Mouse (Mus musculus): ENCODE results near the gene Rragd. TPM values are rescaled to one million over a fixed set of nuclear protein-coding genes. Genes with fewer than 3 reads are reported as not detected.
A peak's percentile ranks its signal among the peaks of the same experiment; 100 is the strongest.
"Not testable (repeated sequence)": the region's sequence is repeated elsewhere in the genome, so short reads cannot be mapped to it uniquely, and the experiment has no call there.

Gene Rragd
- polyA plus RNA-seq, 1 experiment = 45.4 TPM

DNA sequence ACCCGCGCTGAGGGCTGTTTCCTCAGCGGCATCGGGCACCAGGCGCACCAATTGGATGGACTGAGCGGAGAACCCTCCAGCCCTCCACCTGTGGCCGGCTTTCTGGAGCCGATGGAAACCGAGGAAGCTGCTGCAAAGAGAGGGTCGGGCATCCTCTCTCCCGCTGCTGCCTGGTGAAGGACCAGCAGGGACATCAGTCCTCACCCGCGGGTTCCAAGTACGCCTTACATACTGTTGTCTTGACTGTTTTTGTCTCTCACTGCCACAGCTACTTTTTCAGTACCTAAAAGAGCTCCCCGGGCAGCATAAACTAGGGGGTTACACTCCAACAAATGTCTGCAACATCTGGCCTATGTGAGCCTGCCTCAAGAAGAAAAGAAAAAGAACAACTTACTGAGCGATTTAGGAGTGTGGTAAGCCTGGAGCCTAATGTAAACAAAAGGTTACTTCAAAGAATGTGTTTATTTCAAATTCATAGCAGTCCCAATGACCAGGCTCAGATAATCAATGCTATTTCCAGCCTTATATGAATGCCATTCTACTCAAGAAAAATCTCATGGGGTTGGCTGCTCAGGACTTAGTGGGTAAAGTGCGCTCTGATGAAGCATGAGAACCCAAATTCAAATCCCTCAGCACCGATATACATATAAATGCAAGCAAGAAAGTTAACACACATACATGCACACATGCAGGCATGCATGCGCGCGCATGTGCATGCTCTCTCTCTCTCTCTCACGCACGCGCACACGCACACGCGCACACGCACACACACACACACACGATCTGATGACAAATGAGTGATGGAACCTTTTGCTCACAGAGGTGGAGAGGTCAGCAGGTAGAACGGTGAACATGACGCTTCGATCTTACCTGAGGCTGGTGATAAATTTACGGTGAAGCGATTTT, 31.5 kb upstream of the Rragd start:
- WGBS = 5% methylated on average over 34 of the region's 34 CpGs
- H3K4me3 ChIP-seq (replicated peaks; ENCODE audit: insufficient read depth, low read depth, low read length) = peak overlapping the region; percentile 66
- TF ChIP-seq POLR2A (IDR thresholded peaks at IDR 0.05; ENCODE audit: borderline replicate concordance, insufficient read depth, low read length) (no peak), CTCF (IDR thresholded peaks at IDR 0.05; ENCODE audit: borderline replicate concordance, insufficient read depth, low read depth, low read length) (no peak)

DNA sequence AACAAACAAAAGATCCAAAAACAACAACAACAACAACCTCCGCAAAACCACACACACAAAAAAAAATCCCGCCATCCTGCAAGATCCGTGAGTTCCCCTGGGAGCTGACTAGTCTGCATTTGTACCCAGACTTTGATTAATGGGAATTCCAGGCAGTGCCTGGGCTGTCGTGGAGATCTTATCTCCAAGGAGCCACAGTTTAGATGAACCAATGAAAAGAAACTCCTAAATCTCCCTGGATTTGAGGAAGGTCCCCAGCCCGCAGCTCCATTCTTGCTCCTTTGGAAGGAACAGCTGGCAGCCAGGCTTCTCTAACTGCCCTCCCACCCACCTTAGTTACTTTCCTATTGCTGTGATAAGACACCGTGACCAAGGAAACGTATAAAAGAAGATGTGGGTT, 30.2 kb upstream of the Rragd start:
- Histone ChIP-seq H3K4me3 (replicated peaks; ENCODE audit: insufficient read depth, low read depth, low read length) (no peak overlapping the region), H3K27ac (ENCODE audit: insufficient read depth, low read length) (no peak overlapping the region), H3K4me1 (ENCODE audit: control insufficient read depth, insufficient read depth, low read length) (no peaks in the 10 kb centered on the region), H3K27me3 (ENCODE audit: control insufficient read depth, insufficient read depth, low read length) (no peaks in the 10 kb centered on the region)
- TF ChIP-seq POLR2A (IDR thresholded peaks at IDR 0.05; ENCODE audit: borderline replicate concordance, insufficient read depth, low read length) = no peak
- no peak for TF ChIP-seq CTCF (IDR thresholded peaks at IDR 0.05; ENCODE audit: borderline replicate concordance, insufficient read depth, low read depth, low read length)
- WGBS = 41% methylated on average over 7 of the region's 7 CpGs
- DNase-seq = no peak

More for the DNA sequence above, 31.5 kb upstream of the Rragd start:
- no peaks in the 10 kb centered on the region for H3K27me3 ChIP-seq (ENCODE audit: control insufficient read depth, insufficient read depth, low read length)
- H3K4me1 ChIP-seq (ENCODE audit: control insufficient read depth, insufficient read depth, low read length) = no peaks in the 10 kb centered on the region
- DNase-seq = peak; percentile 18 to 21
- H3K27ac ChIP-seq (ENCODE audit: insufficient read depth, low read length) = no peak overlapping the region

DNA sequence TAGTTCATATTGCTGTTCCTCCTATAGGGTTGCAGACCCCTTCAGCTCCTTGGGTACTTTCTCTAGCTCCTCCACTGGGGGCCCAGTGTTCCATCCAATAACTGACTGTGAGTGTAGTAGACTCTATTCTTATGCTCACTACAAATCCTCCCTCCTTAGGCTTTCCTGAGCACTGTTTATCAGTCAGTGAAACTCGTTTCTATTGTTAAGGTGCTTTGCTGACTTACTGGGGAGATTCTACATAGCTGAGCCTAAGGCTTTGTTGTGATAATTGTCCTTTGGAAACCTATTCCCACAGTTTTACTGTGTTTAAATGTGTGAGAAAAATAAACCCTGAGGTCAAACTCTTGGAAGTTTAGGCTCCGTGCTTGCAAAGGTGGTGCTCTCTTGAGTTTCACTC, 26.4 kb upstream of the Rragd start:
- H3K4me1 ChIP-seq (ENCODE audit: control insufficient read depth, insufficient read depth, low read length) = no peaks in the 10 kb centered on the region
- TF ChIP-seq CTCF (IDR thresholded peaks at IDR 0.05; ENCODE audit: borderline replicate concordance, insufficient read depth, low read depth, low read length) (no peak), POLR2A (IDR thresholded peaks at IDR 0.05; ENCODE audit: borderline replicate concordance, insufficient read depth, low read length) (no peak)
- H3K4me3 ChIP-seq (replicated peaks; ENCODE audit: insufficient read depth, low read depth, low read length) = no peak overlapping the region
- DNase-seq = no peak
- 56% methylated on average over 2 of the region's 2 CpGs for WGBS
- H3K27ac ChIP-seq (ENCODE audit: insufficient read depth, low read length) = no peak overlapping the region
- H3K27me3 ChIP-seq (ENCODE audit: control insufficient read depth, insufficient read depth, low read length) = no peaks in the 10 kb centered on the region

DNA sequence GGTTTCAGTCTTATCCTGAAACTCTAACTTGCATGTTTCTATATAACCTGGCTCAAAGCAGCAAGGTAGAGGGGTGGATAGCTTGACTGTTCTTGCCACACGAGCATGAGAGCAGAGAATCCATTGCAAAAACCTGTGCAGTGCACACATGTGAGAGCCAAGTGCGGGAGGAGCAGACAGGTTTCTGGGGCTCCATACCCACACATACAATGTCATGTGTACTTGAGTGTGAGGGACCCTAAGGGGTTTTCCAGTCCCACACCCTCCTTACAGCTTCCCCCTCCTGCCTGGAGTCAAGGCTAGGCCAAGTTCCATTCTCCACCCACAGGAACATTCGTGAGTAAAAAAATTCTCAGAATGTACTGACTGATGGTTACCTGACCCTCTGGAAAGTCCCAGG, 21.4 kb upstream of the Rragd start:
- no peaks in the 10 kb centered on the region; the same call in 1 of the 2 replicates for H3K4me1 ChIP-seq (ENCODE audit: control insufficient read depth, insufficient read depth, low read length)
- H3K27me3 ChIP-seq (ENCODE audit: control insufficient read depth, insufficient read depth, low read length) = no peaks in the 10 kb centered on the region
- no peak overlapping the region for H3K4me3 ChIP-seq (replicated peaks; ENCODE audit: insufficient read depth, low read depth, low read length)
- 81% methylated on average over 3 of the region's 3 CpGs for WGBS
- no peak overlapping the region for H3K27ac ChIP-seq (ENCODE audit: insufficient read depth, low read length)
- DNase-seq = no peak
- TF ChIP-seq POLR2A (IDR thresholded peaks at IDR 0.05; ENCODE audit: borderline replicate concordance, insufficient read depth, low read length) (no peak), CTCF (IDR thresholded peaks at IDR 0.05; ENCODE audit: borderline replicate concordance, insufficient read depth, low read depth, low read length) (no peak)

DNA sequence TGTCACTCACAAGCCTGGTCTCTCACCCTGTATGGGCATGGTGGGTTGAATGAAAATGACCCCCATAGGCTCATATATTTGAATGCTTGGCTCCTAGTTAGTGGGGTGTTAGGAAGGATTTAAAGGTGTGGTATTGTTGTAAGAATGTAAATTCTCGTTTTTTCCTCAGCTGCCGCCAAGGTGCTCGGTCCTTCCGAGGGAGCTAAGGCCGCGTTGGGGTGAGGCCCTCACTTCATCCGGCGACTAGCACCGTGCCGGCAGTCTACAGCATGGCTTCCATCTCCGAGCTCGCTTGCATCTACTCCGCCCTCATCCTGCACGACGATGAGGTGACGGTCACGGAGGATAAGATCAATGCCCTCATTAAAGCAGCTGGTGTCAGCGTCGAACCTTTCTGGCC, 18.2 kb upstream of the Rragd start:
- H3K4me1 ChIP-seq (ENCODE audit: control insufficient read depth, insufficient read depth, low read length); DNase-seq; H3K27ac ChIP-seq (ENCODE audit: insufficient read depth, low read length); H3K27me3 ChIP-seq (ENCODE audit: control insufficient read depth, insufficient read depth, low read length); H3K4me3 ChIP-seq (replicated peaks; ENCODE audit: insufficient read depth, low read depth, low read length): not testable (repeated sequence)
- 91% methylated on average over 19 of the region's 19 CpGs for WGBS

DNA sequence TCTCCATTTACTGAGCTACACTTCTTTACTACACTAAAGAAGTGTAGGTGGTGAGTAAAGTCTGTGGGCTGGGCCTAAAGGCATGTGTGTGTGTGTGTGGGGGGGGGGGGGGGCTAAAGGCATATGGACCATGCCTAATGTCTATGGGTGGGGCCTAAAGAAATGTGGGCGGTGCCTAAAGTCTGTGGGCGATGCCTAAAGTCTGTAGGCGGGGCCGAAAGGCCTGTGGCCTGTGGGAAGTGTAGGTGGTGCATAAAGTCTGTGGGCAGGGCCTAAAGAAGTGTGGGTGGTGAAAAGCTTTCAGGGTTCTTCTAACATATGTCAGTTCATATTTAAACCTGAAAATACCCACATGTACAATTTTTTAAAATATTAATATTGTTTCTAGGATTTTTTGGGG, 5.5 kb upstream of the Rragd start:
- no peak for DNase-seq
- Histone ChIP-seq H3K4me3 (replicated peaks; ENCODE audit: insufficient read depth, low read depth, low read length) (no peak overlapping the region), H3K27ac (ENCODE audit: insufficient read depth, low read length) (no peak overlapping the region), H3K27me3 (ENCODE audit: control insufficient read depth, insufficient read depth, low read length) (no peaks in the 10 kb centered on the region), H3K4me1 (ENCODE audit: control insufficient read depth, insufficient read depth, low read length) (peaks cover 2% of the 10 kb centered on the region; the same call in 1 of the 2 replicates)
- TF ChIP-seq CTCF (IDR thresholded peaks at IDR 0.05; ENCODE audit: borderline replicate concordance, insufficient read depth, low read depth, low read length) (no peak), POLR2A (IDR thresholded peaks at IDR 0.05; ENCODE audit: borderline replicate concordance, insufficient read depth, low read length) (no peak)
- 93% methylated on average over 4 of the region's 4 CpGs for WGBS

DNA sequence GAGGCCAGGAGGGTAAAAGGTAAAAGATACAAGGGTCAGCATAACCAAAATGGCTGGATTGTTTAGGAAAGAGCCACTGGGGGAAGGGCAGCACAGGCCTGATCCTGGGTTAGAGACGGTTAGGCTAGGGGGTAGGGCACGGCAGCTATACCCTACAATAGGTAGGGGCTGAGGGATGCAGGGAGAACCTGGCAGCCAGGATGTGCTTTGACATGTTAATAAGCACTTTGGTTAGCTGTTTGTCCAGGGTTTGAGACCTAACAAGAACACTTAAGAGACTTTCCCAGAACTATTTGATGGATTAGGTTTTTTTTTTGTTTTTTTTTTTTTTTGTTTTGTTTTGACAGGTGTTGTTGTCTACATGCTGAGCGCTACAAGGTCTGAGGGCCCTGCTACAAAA, 2.8 kb upstream of the Rragd start:
- DNase-seq = no peak
- no peak for TF ChIP-seq CTCF (IDR thresholded peaks at IDR 0.05; ENCODE audit: borderline replicate concordance, insufficient read depth, low read depth, low read length)
- no peak for TF ChIP-seq POLR2A (IDR thresholded peaks at IDR 0.05; ENCODE audit: borderline replicate concordance, insufficient read depth, low read length)
- Histone ChIP-seq H3K4me3 (replicated peaks; ENCODE audit: insufficient read depth, low read depth, low read length) (no peak overlapping the region), H3K27ac (ENCODE audit: insufficient read depth, low read length) (no peak overlapping the region), H3K4me1 (ENCODE audit: control insufficient read depth, insufficient read depth, low read length) (peaks cover 2% of the 10 kb centered on the region; the same call in 1 of the 2 replicates), H3K27me3 (ENCODE audit: control insufficient read depth, insufficient read depth, low read length) (no peaks in the 10 kb centered on the region)
- whole genome bisulfite sequencing = 94% methylated on average over 3 of the region's 3 CpGs

DNA sequence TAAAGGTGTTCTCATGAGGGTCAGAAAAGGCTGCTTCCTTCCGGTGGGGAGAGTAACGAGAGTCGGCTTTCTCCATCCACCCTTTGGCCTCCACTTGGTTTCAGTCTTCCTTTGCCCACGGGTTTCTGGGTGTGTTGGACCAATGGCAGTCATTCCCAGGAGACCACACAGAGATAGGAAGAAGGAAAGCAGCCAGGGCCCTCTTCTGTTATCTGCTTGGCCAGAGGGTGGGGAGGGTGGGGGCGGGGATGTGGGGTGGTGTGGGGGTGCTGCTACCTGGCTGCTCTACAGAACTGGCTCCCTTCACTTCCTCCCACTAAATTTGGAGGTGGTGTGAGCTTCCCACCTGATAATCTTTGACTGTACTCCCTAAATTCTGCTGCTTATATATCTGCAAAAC, 1.2 kb upstream of the Rragd start:
- TF ChIP-seq CTCF (IDR thresholded peaks at IDR 0.05; ENCODE audit: borderline replicate concordance, insufficient read depth, low read depth, low read length) (no peak), POLR2A (IDR thresholded peaks at IDR 0.05; ENCODE audit: borderline replicate concordance, insufficient read depth, low read length) (no peak)
- peak in 1 of 2 experiments; percentile 8 for DNase-seq
- Histone ChIP-seq H3K27ac (ENCODE audit: insufficient read depth, low read length) (no peak overlapping the region), H3K4me1 (ENCODE audit: control insufficient read depth, insufficient read depth, low read length) (peaks cover 2% of the 10 kb centered on the region; the same call in 1 of the 2 replicates), H3K4me3 (replicated peaks; ENCODE audit: insufficient read depth, low read depth, low read length) (no peak overlapping the region), H3K27me3 (ENCODE audit: control insufficient read depth, insufficient read depth, low read length) (no peaks in the 10 kb centered on the region)
- 61% methylated on average over 5 of the region's 5 CpGs for WGBS
